In the genomic region with DNA sequence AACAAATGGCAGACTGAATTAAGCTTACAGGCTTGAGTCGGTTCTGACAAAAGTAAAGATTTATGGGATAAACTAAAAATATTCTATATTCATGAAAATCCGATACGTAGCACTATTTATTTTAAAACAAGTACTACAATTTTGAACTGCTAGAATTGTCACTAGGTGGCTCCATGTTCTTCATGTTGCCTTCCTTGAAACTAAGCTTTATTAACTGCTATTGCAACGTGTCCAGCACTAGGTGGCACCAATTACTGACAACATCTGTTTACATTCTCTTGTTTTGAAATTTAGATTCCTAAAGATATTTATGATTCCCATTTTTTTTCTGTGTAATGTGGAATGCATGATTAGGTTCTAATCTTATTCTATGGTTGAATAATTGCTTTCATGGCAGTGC, we compare ENCODE assay signal across 12 mouse cellular contexts.
DNase-seq lines count a peak whose midpoint lies in the region; ATAC-seq and TF ChIP-seq lines count a peak whose summit lies in the region.
"Had no signal": no experiment of that assay in that cellular context is flagged by ENCODE, and none has a peak within 500 bp of the region (broad histone marks: within the 10 kb centered on the region; RNA-seq: fewer than 3 reads in every experiment).

No protein-coding gene starts in this region.

- no peaks in the 10 kb centered on the region for H3K27me3 ChIP-seq in limb, embryonic 14.5 days (ENCODE audit: control insufficient read depth, insufficient read depth, low read length)
- H3K27me3 ChIP-seq in limb, embryonic 10.5 days (ENCODE audit: low read depth, poor library complexity, severe bottlenecking) = no peaks in the 10 kb centered on the region

- no peak overlapping the region for H3K4me3 ChIP-seq in gastrocnemius, adult 2 months
- H3K4me3 ChIP-seq in limb, embryonic 14.5 days (replicated peaks; ENCODE audit: low read length) = no peak overlapping the region
- no peak overlapping the region for H3K4me3 ChIP-seq in limb, embryonic 10.5 days

- DNase-seq in gastrocnemius, adult 2 months = no peak
- no peak for DNase-seq in gastrocnemius, postnatal 4 days (ENCODE audit: low spot score in 2 of 2)
- peak; percentile 4 for DNase-seq in limb, embryonic 14.5 days (ENCODE audit: low spot score)
- DNase-seq in limb, embryonic 10.5 days (ENCODE audit: low spot score) = no peak
- DNase-seq in A20 (ENCODE audit: low read depth, low spot score) (peak; percentile 27), NIH3T3 (ENCODE audit: low read depth) (peak; percentile 1)
- DNase-seq in urinary bladder, postnatal 10 days (ENCODE audit: low spot score) = no peak
- no peak for DNase-seq in right cerebral cortex, postnatal 36 days (ENCODE audit: low spot score in 2 of 2)
- DNase-seq: adrenal gland, adult 2 months; thymus, adult 18-20 months had no signal

- H3K9ac ChIP-seq in limb, embryonic 14.5 days (ENCODE audit: low read depth, low read length, severe bottlenecking) = no peak overlapping the region

- 66% methylated on average over 4 of the region's 4 CpGs for WGBS in limb, embryonic 14.5 days
- WGBS in limb, embryonic 10.5 days = 74% methylated on average over 4 of the region's 4 CpGs

- TF ChIP-seq POLR2A in limb, embryonic 14.5 days (IDR thresholded peaks at IDR 0.05; ENCODE audit: borderline replicate concordance, extremely low read depth, insufficient read depth, insufficient read length) = no peak

- no peak overlapping the region for H3K4me2 ChIP-seq in limb, embryonic 14.5 days (replicated peaks; ENCODE audit: low read depth, low read length, severe bottlenecking)
- H3K4me2 ChIP-seq: liver, embryonic 11.5 days had no signal

- intact Hi-C loops in gastrocnemius, adult 2 months (cut with DNase I) = no loop called here

- peak; percentile 41 for TF ChIP-seq CTCF in gastrocnemius, adult 2 months (IDR thresholded peaks at IDR 0.05)

- no peak overlapping the region for H3K27ac ChIP-seq in gastrocnemius, adult 2 months
- H3K27ac ChIP-seq in limb, embryonic 14.5 days (replicated peaks; ENCODE audit: low read depth, low read length) = no peak overlapping the region
- no peak overlapping the region for H3K27ac ChIP-seq in limb, embryonic 10.5 days
- H3K27ac ChIP-seq: macrophage had no signal

- H3K9me3 ChIP-seq in limb, embryonic 14.5 days (ENCODE audit: control insufficient read depth, low read length) = no peaks in the 10 kb centered on the region
- no peaks in the 10 kb centered on the region for H3K9me3 ChIP-seq in limb, embryonic 10.5 days (replicated peaks)

- ATAC-seq in limb, embryonic 14.5 days (ENCODE audit: low FRiP score, low read depth) = no peak

- H3K36me3 ChIP-seq in limb, embryonic 14.5 days (ENCODE audit: control insufficient read depth, insufficient read depth, low read length) = no peaks in the 10 kb centered on the region
- H3K36me3 ChIP-seq in limb, embryonic 10.5 days = no peaks in the 10 kb centered on the region

- no peaks in the 10 kb centered on the region for H3K4me1 ChIP-seq in limb, embryonic 14.5 days (ENCODE audit: control insufficient read depth, insufficient read depth, low read length)
- no peaks in the 10 kb centered on the region for H3K4me1 ChIP-seq in limb, embryonic 10.5 days

Comparison
In these comparisons a context has a peak if more than half of its experiments do, and no peak if none do; other contexts are left out.
1. DNase-seq: peak in limb, embryonic 14.5 days (single experiment), A20 (single experiment) and NIH3T3 (single experiment); none in gastrocnemius, adult 2 months (single experiment), gastrocnemius, postnatal 4 days (0 of 2), limb, embryonic 10.5 days (single experiment), urinary bladder, postnatal 10 days (single experiment) and right cerebral cortex, postnatal 36 days (0 of 2).